32 mouse cellular contexts compared by ENCODE assay signal in genomic region chr13:17190180-17190762, GRCm38 (mm10).
DNase-seq lines count a peak whose midpoint lies in the region; ATAC-seq and TF ChIP-seq lines count a peak whose summit lies in the region.
"Had no signal": no experiment of that assay in that cellular context is flagged by ENCODE, and none has a peak within 500 bp of the region (broad histone marks: within the 10 kb centered on the region; RNA-seq: fewer than 3 reads in every experiment).

No protein-coding gene starts in this region.

- 62% methylated on average over 3 of the region's 3 CpGs for WGBS in embryonic facial prominence, embryonic 11.5 days
- 61% methylated on average over 3 of the region's 3 CpGs for WGBS in embryonic facial prominence, embryonic 10.5 days
- 43% methylated on average over 3 of the region's 3 CpGs for WGBS in lung, embryonic 14.5 days
- WGBS in limb, embryonic 15.5 days: 37% methylated on average over 3 of the region's 3 CpGs
- WGBS in hindbrain, embryonic 11.5 days: 67% methylated on average over 3 of the region's 3 CpGs

- H3K27me3 ChIP-seq in embryonic facial prominence, embryonic 11.5 days (ENCODE audit: control insufficient read depth, insufficient read depth, low read length): no peaks in the 10 kb centered on the region
- no peaks in the 10 kb centered on the region for H3K27me3 ChIP-seq in embryonic facial prominence, embryonic 10.5 days (replicated peaks; ENCODE audit: low read depth, poor library complexity, severe bottlenecking)
- H3K27me3 ChIP-seq in lung, embryonic 14.5 days (ENCODE audit: insufficient read depth, low read length): no peaks in the 10 kb centered on the region
- no peaks in the 10 kb centered on the region for H3K27me3 ChIP-seq in limb, embryonic 15.5 days
- H3K27me3 ChIP-seq in hindbrain, embryonic 11.5 days (ENCODE audit: control insufficient read depth, insufficient read depth, low read length): no peaks in the 10 kb centered on the region
- H3K27me3 ChIP-seq: CH12.LX; forebrain, embryonic 15.5 days; heart, embryonic 15.5 days; hindbrain, embryonic 13.5 days; liver, embryonic 15.5 days; midbrain, embryonic 12.5 days; neural tube, embryonic 13.5 days; stomach, embryonic 15.5 days had no signal

- no peak overlapping the region for H3K9ac ChIP-seq in embryonic facial prominence, embryonic 11.5 days (replicated peaks; ENCODE audit: low read length)
- no peak overlapping the region for H3K9ac ChIP-seq in lung, embryonic 14.5 days
- no peak overlapping the region for H3K9ac ChIP-seq in limb, embryonic 15.5 days
- H3K9ac ChIP-seq in hindbrain, embryonic 11.5 days (ENCODE audit: low read depth, low read length): no peak overlapping the region
- H3K9ac ChIP-seq: forebrain, embryonic 15.5 days; heart, embryonic 15.5 days; hindbrain, embryonic 13.5 days; liver, embryonic 15.5 days; midbrain, embryonic 12.5 days; neural tube, embryonic 13.5 days; stomach, embryonic 15.5 days had no signal

- ATAC-seq in embryonic facial prominence, embryonic 11.5 days (replicated peaks; ENCODE audit: insufficient number of reproducible peaks, low FRiP score, low TSS enrichment, low read depth): no peak
- ATAC-seq in lung, embryonic 14.5 days (ENCODE audit: insufficient read depth): peak; percentile 68; the same call in 1 of the 2 replicates
- ATAC-seq in limb, embryonic 15.5 days (ENCODE audit: insufficient number of reproducible peaks, low FRiP score, low TSS enrichment, low read depth): no peak
- no peak for ATAC-seq in hindbrain, embryonic 11.5 days (ENCODE audit: low FRiP score)
- ATAC-seq: activated CD4-positive, CD25-positive, alpha-beta regulatory T cell, adult 4 months; forebrain, embryonic 15.5 days; inflammation-experienced regulatory T-cells, adult 6 months had no signal

- no peaks in the 10 kb centered on the region for H3K36me3 ChIP-seq in embryonic facial prominence, embryonic 11.5 days (replicated peaks; ENCODE audit: control insufficient read depth, insufficient read depth, low read depth, low read length)
- H3K36me3 ChIP-seq in embryonic facial prominence, embryonic 10.5 days (replicated peaks): no peaks in the 10 kb centered on the region
- no peaks in the 10 kb centered on the region for H3K36me3 ChIP-seq in lung, embryonic 14.5 days (ENCODE audit: insufficient read depth)
- no peaks in the 10 kb centered on the region for H3K36me3 ChIP-seq in limb, embryonic 15.5 days
- H3K36me3 ChIP-seq in hindbrain, embryonic 11.5 days (ENCODE audit: control insufficient read depth, insufficient read depth, low read length): no peaks in the 10 kb centered on the region
- H3K36me3 ChIP-seq: forebrain, embryonic 15.5 days; heart, embryonic 10.5 days; heart, embryonic 15.5 days; hindbrain, embryonic 13.5 days; liver, embryonic 15.5 days; midbrain, embryonic 12.5 days; neural tube, embryonic 13.5 days; stomach, embryonic 15.5 days had no signal

- H3K4me1 ChIP-seq in embryonic facial prominence, embryonic 11.5 days (ENCODE audit: control insufficient read depth, insufficient read depth, low read length): no peaks in the 10 kb centered on the region
- H3K4me1 ChIP-seq in embryonic facial prominence, embryonic 10.5 days: peaks cover 13% of the 10 kb centered on the region
- H3K4me1 ChIP-seq in lung, embryonic 14.5 days (ENCODE audit: insufficient read depth): peaks cover under 1% of the 10 kb centered on the region; the same call in 1 of the 2 replicates
- H3K4me1 ChIP-seq in limb, embryonic 15.5 days: peaks cover 5% of the 10 kb centered on the region; the same call in 1 of the 2 replicates
- no peaks in the 10 kb centered on the region for H3K4me1 ChIP-seq in hindbrain, embryonic 11.5 days (replicated peaks; ENCODE audit: control insufficient read depth, insufficient read depth, low read length)
- H3K4me1 ChIP-seq: hindbrain, embryonic 13.5 days; liver, embryonic 15.5 days; midbrain, embryonic 12.5 days; neural tube, embryonic 13.5 days had no signal

- H3K4me2 ChIP-seq in embryonic facial prominence, embryonic 11.5 days (ENCODE audit: low read depth, low read length): no peak overlapping the region
- no peak overlapping the region for H3K4me2 ChIP-seq in lung, embryonic 14.5 days
- no peak overlapping the region for H3K4me2 ChIP-seq in limb, embryonic 15.5 days
- no peak overlapping the region for H3K4me2 ChIP-seq in hindbrain, embryonic 11.5 days (replicated peaks; ENCODE audit: low read depth, low read length)
- H3K4me2 ChIP-seq: forebrain, embryonic 15.5 days; heart, embryonic 15.5 days; hindbrain, embryonic 13.5 days; liver, embryonic 15.5 days; midbrain, embryonic 12.5 days; neural tube, embryonic 13.5 days; stomach, embryonic 15.5 days had no signal

- TF ChIP-seq CTCF in lung, embryonic 14.5 days (IDR thresholded peaks at IDR 0.05; ENCODE audit: low read depth): no peak

- no peak overlapping the region for H3K4me3 ChIP-seq in embryonic facial prominence, embryonic 11.5 days (ENCODE audit: low read depth, low read length)
- H3K4me3 ChIP-seq in embryonic facial prominence, embryonic 10.5 days: no peak overlapping the region
- H3K4me3 ChIP-seq in lung, embryonic 14.5 days (ENCODE audit: low read depth, low read length): no peak overlapping the region
- no peak overlapping the region for H3K4me3 ChIP-seq in limb, embryonic 15.5 days
- no peak overlapping the region for H3K4me3 ChIP-seq in hindbrain, embryonic 11.5 days (ENCODE audit: low read depth, low read length)
- H3K4me3 ChIP-seq: forebrain, embryonic 15.5 days; heart, embryonic 10.5 days; heart, embryonic 15.5 days; hindbrain, embryonic 13.5 days; left cerebral cortex, adult 2 months; liver, embryonic 15.5 days; midbrain, embryonic 12.5 days; neural tube, embryonic 13.5 days; stomach, embryonic 15.5 days had no signal

- DNase-seq in embryonic facial prominence, embryonic 11.5 days (ENCODE audit: low spot score): peak; percentile 4
- no peak for DNase-seq in embryonic facial prominence, embryonic 10.5 days (ENCODE audit: low spot score)
- peak; percentile 80 for DNase-seq in lung, embryonic 14.5 days
- DNase-seq in lung, adult 18-20 months: no peak
- peak; percentile 42 for DNase-seq in brain, adult 2 months (ENCODE audit: low read depth, low spot score)
- DNase-seq in hindbrain, embryonic 11.5 days (ENCODE audit: low spot score): no peak
- DNase-seq: adrenal gland, adult 2 months; adrenal gland, postnatal 36 days; cerebellum, adult 9-11 months; embryo, embryonic 11 days; gastrocnemius, postnatal 25 days; heart, adult 11 months; heart, postnatal 36 days; kidney, adult 11 months; kidney, postnatal 14 days; liver; lung, postnatal 14 days; right cerebral cortex, postnatal 14 days; thymus, postnatal 14 days had no signal

- no peak overlapping the region for H3K27ac ChIP-seq in embryonic facial prominence, embryonic 11.5 days (replicated peaks; ENCODE audit: low read depth, low read length)
- H3K27ac ChIP-seq in embryonic facial prominence, embryonic 10.5 days (replicated peaks): no peak overlapping the region
- no peak overlapping the region for H3K27ac ChIP-seq in lung, embryonic 14.5 days (ENCODE audit: low read depth)
- H3K27ac ChIP-seq in limb, embryonic 15.5 days: peak overlapping the region; percentile 33; the same call in 1 of the 2 replicates
- no peak overlapping the region for H3K27ac ChIP-seq in hindbrain, embryonic 11.5 days (ENCODE audit: low read depth, low read length)
- H3K27ac ChIP-seq: forebrain, embryonic 15.5 days; heart, embryonic 10.5 days; heart, embryonic 15.5 days; hindbrain, embryonic 13.5 days; left cerebral cortex, adult 2 months; liver, embryonic 15.5 days; midbrain, embryonic 12.5 days; neural tube, embryonic 13.5 days; stomach, embryonic 15.5 days had no signal

- H3K9me3 ChIP-seq in embryonic facial prominence, embryonic 11.5 days (replicated peaks; ENCODE audit: control insufficient read depth, low read length): no peaks in the 10 kb centered on the region
- H3K9me3 ChIP-seq in embryonic facial prominence, embryonic 10.5 days: no peaks in the 10 kb centered on the region
- H3K9me3 ChIP-seq in lung, embryonic 14.5 days (ENCODE audit: low read depth, low read length): no peaks in the 10 kb centered on the region
- H3K9me3 ChIP-seq in limb, embryonic 15.5 days: no peaks in the 10 kb centered on the region
- H3K9me3 ChIP-seq in hindbrain, embryonic 11.5 days (ENCODE audit: control insufficient read depth, low read length): no peaks in the 10 kb centered on the region
- H3K9me3 ChIP-seq: forebrain, embryonic 15.5 days; heart, embryonic 10.5 days; heart, embryonic 15.5 days; hindbrain, embryonic 13.5 days; liver, embryonic 15.5 days; midbrain, embryonic 12.5 days; neural tube, embryonic 13.5 days; stomach, embryonic 15.5 days had no signal

Comparison
In these comparisons a context has a peak if more than half of its experiments do, and no peak if none do; other contexts are left out.
1. DNase-seq: peak in embryonic facial prominence, embryonic 11.5 days (single experiment), lung, embryonic 14.5 days (single experiment) and brain, adult 2 months (single experiment); none in embryonic facial prominence, embryonic 10.5 days (single experiment), lung, adult 18-20 months (0 of 2) and hindbrain, embryonic 11.5 days (single experiment).